Mouse (Mus musculus) E14TG2a.4 (cell line): ENCODE data around the gene Myo18b.

Experiments used
- H3K27me3 ChIP-seq: 2 replicates; pipeline ENCODE4 v1.6.1; 2014; ENCODE audit warnings: low read length, control low read depth; ENCODE audit not compliant: insufficient read depth
- H3K36me3 ChIP-seq: 2 replicates; pipeline ENCODE4 v1.6.1; 2014; ENCODE audit warnings: low read length, control low read depth; ENCODE audit not compliant: insufficient read depth
- H3K4me1 ChIP-seq: replicated peaks from 2 replicates; pipeline ENCODE4 v1.6.1; 2014; ENCODE audit warnings: low read depth, low read length, control low read depth
- H3K4me3 ChIP-seq: replicated peaks from 2 replicates; pipeline ENCODE4 v1.5.1; 2014; ENCODE audit warnings: mild to moderate bottlenecking, low read length
- H3K9me3 ChIP-seq: 2 replicates; pipeline ENCODE4 v1.6.1; 2014; ENCODE audit warnings: low read length, control low read depth
- CTCF ChIP-seq: conservative IDR thresholded peaks from 2 replicates; pipeline ENCODE4 v1.5.1; 2014; ENCODE audit warnings: low read length
- NANOG ChIP-seq: IDR thresholded peaks from 2 replicates; pipeline ENCODE4 v1.6.1; 2014; ENCODE audit warnings: borderline replicate concordance, low read length, mixed read lengths
- POU5F1 ChIP-seq: IDR thresholded peaks from 2 replicates; pipeline ENCODE4 v1.6.1; 2014; ENCODE audit warnings: low read length, borderline replicate concordance

Gene Myo18b

DNA sequence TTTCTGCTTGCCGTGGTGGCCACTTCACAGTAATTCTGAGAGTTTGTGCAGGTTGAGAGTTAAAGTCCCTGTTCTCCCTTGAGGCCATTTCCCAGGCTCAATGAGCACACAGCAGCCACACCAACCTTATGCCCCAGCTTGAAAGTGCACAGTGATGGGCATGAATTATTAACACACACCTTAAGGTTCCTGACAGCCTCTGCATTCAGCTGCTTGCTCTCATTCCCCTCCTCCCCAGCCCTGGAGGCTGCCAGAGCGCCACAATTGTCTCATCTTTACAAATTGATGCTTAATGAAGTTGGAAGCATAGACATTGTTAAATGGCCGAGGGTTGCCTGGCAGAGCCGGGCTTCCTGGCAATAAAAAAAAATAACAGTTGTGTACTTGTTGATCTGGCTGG, 218.0 kb downstream of the Myo18b start:
- peaks cover 21% of the 10 kb centered on the region for H3K9me3 ChIP-seq
- no peaks in the 10 kb centered on the region for H3K36me3 ChIP-seq
- no peaks in the 10 kb centered on the region for H3K27me3 ChIP-seq
- TF ChIP-seq NANOG: no peak
- no peak overlapping the region for H3K4me3 ChIP-seq
- H3K4me1 ChIP-seq: peaks cover 5% of the 10 kb centered on the region; the same call in 1 of the 2 replicates

DNA sequence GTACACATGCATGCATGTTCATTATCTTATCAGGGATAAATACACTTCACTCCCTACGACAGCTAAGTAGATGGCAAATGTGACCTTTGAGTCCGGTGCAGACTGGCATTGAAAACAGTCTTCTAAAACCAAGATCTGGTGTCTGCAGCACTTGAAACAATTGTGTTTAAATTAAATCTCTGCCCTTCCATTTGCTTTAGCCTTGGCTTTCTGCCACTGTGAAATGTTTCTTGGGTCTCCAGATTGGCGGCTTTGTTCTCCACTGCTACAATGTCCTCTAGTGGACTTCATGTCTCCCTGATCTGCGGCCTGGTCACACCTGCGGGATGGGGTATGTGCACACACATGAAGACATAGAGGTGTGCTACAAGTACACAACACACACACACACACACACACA, 221.4 kb downstream of the Myo18b start:
- peaks cover 4% of the 10 kb centered on the region for H3K9me3 ChIP-seq
- TF ChIP-seq CTCF (no peak), NANOG (no peak), POU5F1 (no peak)
- peaks cover 14% of the 10 kb centered on the region for H3K4me1 ChIP-seq

DNA sequence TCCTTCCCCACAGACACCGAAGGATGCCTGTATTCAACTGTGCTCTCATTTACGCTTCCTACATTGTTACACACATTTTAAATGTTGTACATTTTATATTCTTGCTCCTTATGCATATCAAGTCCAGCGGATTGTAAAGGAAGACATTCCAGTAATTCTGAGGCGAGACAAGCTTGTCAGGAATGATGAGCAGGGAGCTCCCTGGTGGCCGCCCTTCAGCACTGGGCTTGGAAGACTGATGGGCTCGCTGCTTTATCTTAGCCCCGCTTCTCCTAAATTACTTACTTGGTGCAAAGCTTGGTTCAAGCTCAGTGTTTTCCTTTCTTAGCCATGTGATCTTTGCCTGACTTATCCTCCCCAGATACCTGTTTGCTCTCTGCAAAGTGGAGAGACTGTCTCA, 223.7 kb downstream of the Myo18b start:
- Histone ChIP-seq H3K4me3 (no peak overlapping the region), H3K9me3 (no peaks in the 10 kb centered on the region), H3K36me3 (no peaks in the 10 kb centered on the region), H3K4me1 (peaks cover 14% of the 10 kb centered on the region), H3K27me3 (no peaks in the 10 kb centered on the region)
- TF ChIP-seq NANOG (no peak), CTCF (no peak), POU5F1 (no peak)

More for the DNA sequence above, 221.4 kb downstream of the Myo18b start:
- Histone ChIP-seq H3K4me3 (no peak overlapping the region), H3K36me3 (no peaks in the 10 kb centered on the region), H3K27me3 (no peaks in the 10 kb centered on the region)

DNA sequence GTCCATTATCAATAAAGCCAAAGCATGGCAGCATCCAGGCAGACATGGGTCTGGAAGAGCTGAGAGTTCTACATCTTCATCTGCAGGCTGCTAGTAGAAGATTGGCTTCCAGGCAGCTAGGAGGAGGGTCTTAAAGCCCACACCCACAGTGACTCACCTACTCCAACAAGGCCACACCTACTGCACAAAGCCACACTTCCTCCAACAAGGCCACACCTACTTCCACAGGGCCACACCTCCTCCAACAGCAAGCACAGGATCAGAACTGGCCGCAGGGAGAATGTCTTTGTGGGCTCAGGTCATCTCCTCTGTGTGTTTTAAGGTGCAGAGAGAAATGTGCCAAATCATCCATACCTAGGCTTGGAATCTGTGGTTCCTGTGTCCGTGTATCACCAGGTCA, 224.2 kb downstream of the Myo18b start:
- no peaks in the 10 kb centered on the region for H3K27me3 ChIP-seq
- TF ChIP-seq CTCF (no peak), POU5F1 (no peak), NANOG (no peak)
- H3K4me1 ChIP-seq: peaks cover 14% of the 10 kb centered on the region
- H3K36me3 ChIP-seq: no peaks in the 10 kb centered on the region
- H3K4me3 ChIP-seq: no peak overlapping the region
- no peaks in the 10 kb centered on the region for H3K9me3 ChIP-seq

DNA sequence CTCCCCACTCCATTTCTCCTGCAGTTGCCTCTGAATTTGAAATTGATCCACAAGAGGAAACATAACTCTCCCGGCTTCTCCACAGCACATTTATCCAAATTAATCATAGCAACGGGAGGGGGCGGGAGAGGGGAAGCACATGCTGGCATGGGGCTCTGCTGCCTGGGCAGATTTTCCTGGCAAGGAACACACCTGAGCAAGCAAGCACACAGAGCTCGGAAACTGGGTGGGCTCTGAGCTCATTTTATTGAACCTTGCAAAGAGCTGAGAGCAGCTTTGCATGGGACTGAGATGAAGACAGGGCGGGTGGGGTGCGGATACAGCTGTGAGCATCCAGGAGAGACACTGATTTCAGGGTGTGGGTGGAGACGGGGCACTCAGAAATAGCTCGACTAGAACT, 229.0 kb downstream of the Myo18b start:
- Histone ChIP-seq H3K4me1 (peaks cover 17% of the 10 kb centered on the region), H3K4me3 (no peak overlapping the region), H3K27me3 (0 out of 2 replicates have a peak, but pooled peaks cover 2% of the 10 kb centered on the region), H3K36me3 (no peaks in the 10 kb centered on the region), H3K9me3 (no peaks in the 10 kb centered on the region)
- TF ChIP-seq NANOG: no peak
- no peak for TF ChIP-seq CTCF
- TF ChIP-seq POU5F1: no peak

DNA sequence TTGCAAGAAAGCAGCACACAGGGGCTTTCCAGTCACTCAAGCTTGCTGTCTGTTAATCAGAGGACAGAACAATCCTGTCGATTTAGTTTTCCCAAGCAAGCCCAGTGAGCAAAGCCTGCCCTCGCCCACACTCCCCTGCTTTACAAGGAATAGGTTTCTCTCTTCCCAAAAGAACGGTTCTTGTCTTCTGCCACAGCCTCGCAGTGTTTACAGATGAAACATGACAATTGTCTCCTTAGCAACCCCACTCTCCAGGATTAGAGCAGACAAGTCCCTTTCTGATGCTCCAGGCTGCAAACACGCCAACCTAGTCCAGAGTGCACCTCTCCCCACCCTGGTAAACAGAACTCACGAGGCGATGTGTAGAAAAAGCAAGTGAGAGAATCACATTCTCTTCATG, 230.5 kb downstream of the Myo18b start:
- Histone ChIP-seq H3K4me3 (no peak overlapping the region), H3K4me1 (peaks cover 17% of the 10 kb centered on the region), H3K27me3 (0 out of 2 replicates have a peak, but pooled peaks cover 2% of the 10 kb centered on the region), H3K9me3 (peaks cover 7% of the 10 kb centered on the region; the same call in 1 of the 2 replicates), H3K36me3 (no peaks in the 10 kb centered on the region)
- no peak for TF ChIP-seq POU5F1
- TF ChIP-seq CTCF: no peak
- TF ChIP-seq NANOG: no peak

DNA sequence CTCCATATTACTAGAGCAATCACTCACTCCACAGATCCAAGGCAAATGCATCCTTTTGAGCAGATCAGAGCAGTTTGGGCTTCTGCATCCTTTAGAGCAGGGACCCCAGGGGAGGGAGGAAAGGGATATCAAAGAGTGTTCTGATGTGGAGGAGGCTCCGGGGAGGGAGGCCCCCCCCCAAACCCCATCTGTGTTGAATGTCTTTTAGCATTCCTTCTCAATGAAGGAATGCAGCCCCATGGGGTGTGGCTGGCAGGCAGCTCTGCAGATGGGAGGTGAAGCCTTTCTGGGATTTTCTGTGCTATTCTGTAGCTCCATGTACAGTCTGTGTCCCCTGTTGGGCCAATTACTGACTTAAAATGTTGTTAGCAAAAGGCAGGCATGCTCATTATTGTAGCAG, 232.5 kb downstream of the Myo18b start:
- peaks cover 7% of the 10 kb centered on the region; the same call in 1 of the 2 replicates for H3K9me3 ChIP-seq
- H3K4me1 ChIP-seq: peaks cover 22% of the 10 kb centered on the region
- 0 out of 2 replicates have a peak, but pooled peaks cover 2% of the 10 kb centered on the region for H3K27me3 ChIP-seq
- no peak overlapping the region for H3K4me3 ChIP-seq
- no peak for TF ChIP-seq CTCF
- no peak for TF ChIP-seq POU5F1
- TF ChIP-seq NANOG: no peak
- H3K36me3 ChIP-seq: no peaks in the 10 kb centered on the region

DNA sequence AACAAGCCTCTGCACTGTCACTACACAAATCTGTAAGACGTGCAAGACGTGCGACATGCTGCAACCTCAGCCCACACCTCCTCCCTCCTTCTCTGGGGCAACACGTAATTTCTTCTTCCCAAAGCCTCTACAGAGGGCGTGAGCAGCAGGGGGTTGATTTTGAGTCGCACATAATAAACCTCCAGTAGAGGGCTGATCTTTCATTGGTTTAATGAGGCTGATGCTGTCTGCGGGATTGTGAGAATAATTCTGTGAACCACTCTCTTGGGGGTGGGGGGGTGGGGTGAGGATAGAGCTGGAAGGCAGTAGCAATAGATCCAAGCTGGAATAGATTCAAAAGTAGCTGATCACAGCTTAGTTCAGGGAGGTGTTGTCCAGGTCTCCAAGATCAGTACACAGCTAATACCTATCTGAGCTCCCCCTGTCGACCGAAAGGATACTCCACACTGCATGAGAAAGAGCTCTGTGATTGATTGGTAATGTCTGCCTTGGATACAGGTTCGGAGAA, 235.2 kb downstream of the Myo18b start:
- 0 out of 2 replicates have a peak overlapping the region, but pooled peaks have one; percentile 13 for H3K4me3 ChIP-seq
- H3K4me1 ChIP-seq: peaks cover 27% of the 10 kb centered on the region
- TF ChIP-seq CTCF (peak; percentile 26), POU5F1 (no peak)

DNA sequence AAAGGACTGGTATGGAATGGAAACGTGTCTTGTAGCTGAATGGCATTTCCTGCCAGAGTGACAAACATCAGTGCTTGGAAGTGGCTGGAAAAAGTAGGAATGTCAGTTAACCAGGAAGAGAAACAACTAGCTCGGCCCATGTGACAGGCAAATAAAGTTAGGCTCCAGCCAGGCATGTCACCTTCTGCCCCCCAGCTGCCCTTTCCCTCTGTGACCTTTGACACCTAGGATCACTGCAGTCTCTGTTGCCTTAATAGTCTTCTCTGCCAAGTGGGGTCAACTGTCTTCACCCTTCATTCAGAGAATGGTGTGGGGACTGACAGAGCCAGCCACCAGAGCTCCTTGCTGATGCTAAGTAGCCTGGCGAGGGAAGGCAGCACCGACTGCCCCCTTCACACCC, 236.9 kb downstream of the Myo18b start:
- Histone ChIP-seq H3K4me1 (peaks cover 37% of the 10 kb centered on the region), H3K4me3 (no peak overlapping the region), H3K27me3 (peaks cover 5% of the 10 kb centered on the region), H3K36me3 (no peaks in the 10 kb centered on the region), H3K9me3 (peaks cover 7% of the 10 kb centered on the region; the same call in 1 of the 2 replicates)
- no peak for TF ChIP-seq CTCF
- TF ChIP-seq NANOG: no peak

More for the DNA sequence above, 235.2 kb downstream of the Myo18b start:
- H3K9me3 ChIP-seq: peaks cover 7% of the 10 kb centered on the region; the same call in 1 of the 2 replicates
- no peaks in the 10 kb centered on the region for H3K36me3 ChIP-seq
- H3K27me3 ChIP-seq: no peaks in the 10 kb centered on the region; the same call in 1 of the 2 replicates
